Mouse (Mus musculus): Measurements from ENCODE around the gene Crtc2. TPM values are rescaled to one million over a fixed set of nuclear protein-coding genes. Genes with fewer than 3 reads are reported as not detected.
"Not testable (repeated sequence)": the region's sequence is repeated elsewhere in the genome, so short reads cannot be mapped to it uniquely, and the experiment has no call there.

Gene Crtc2
- total RNA-seq, 2 experiments from 2014 or later = 15.1 to 18.0 TPM

GRCm38 (mm10) chr3:90266901-90267775 is 13.2 kb downstream of the Crtc2 start:
- DNase-seq = no peak

GRCm38 (mm10) chr3:90268190-90268589 is 14.2 kb downstream of the Crtc2 start:
- no peak for DNase-seq

GRCm38 (mm10) chr3:90268971-90269370 is 15.0 kb downstream of the Crtc2 start:
- DNase-seq = no peak

- no peak for DNase-seq
Measured at GRCm38 (mm10) chr3:90270784-90271183, 16.8 kb downstream of the Crtc2 start.

GRCm38 (mm10) chr3:90272170-90272569 is 18.2 kb downstream of the Crtc2 start:
- DNase-seq = no peak

- no peak for DNase-seq
Measured at GRCm38 (mm10) chr3:90273855-90274254, 19.9 kb downstream of the Crtc2 start.

GRCm38 (mm10) chr3:90275286-90275685 is 21.3 kb downstream of the Crtc2 start:
- DNase-seq = no peak

GRCm38 (mm10) chr3:90276858-90277257 is 22.9 kb downstream of the Crtc2 start:
- no peak for DNase-seq

GRCm38 (mm10) chr3:90277793-90278192 is 23.8 kb downstream of the Crtc2 start:
- no peak for DNase-seq

- DNase-seq = no peak
Measured at GRCm38 (mm10) chr3:90278211-90278610, 24.2 kb downstream of the Crtc2 start.

GRCm38 (mm10) chr3:90279216-90279615 is 25.3 kb downstream of the Crtc2 start:
- no peak for DNase-seq

- DNase-seq = no peak
Measured at GRCm38 (mm10) chr3:90279743-90280142, 25.8 kb downstream of the Crtc2 start.

GRCm38 (mm10) chr3:90280708-90281107 is 26.7 kb downstream of the Crtc2 start:
- DNase-seq = no peak

GRCm38 (mm10) chr3:90284150-90284549 is 30.2 kb downstream of the Crtc2 start:
- DNase-seq = no peak

GRCm38 (mm10) chr3:90289403-90289802 is 35.4 kb downstream of the Crtc2 start:
- DNase-seq = not testable (repeated sequence)

GRCm38 (mm10) chr3:90290602-90291001 is 36.6 kb downstream of the Crtc2 start:
- no peak for DNase-seq

- no peak for DNase-seq
Measured at GRCm38 (mm10) chr3:90291982-90292344, 38.0 kb downstream of the Crtc2 start.

GRCm38 (mm10) chr3:90292345-90293275 is 38.6 kb downstream of the Crtc2 start, which contains the start of gene Gatad2b:
TSS of gene Gatad2b (plus strand) at chr3:90293178.
- peak; percentile 98 for DNase-seq

GRCm38 (mm10) chr3:90293352-90294063 is 39.5 kb downstream of the Crtc2 start:
- peak; percentile 80 for DNase-seq

- DNase-seq = no peak
Measured at GRCm38 (mm10) chr3:90294064-90294440, 40.1 kb downstream of the Crtc2 start.

GRCm38 (mm10) chr3:90294651-90295050 is 40.7 kb downstream of the Crtc2 start:
- DNase-seq = no peak

GRCm38 (mm10) chr3:90305801-90306200 is 51.8 kb downstream of the Crtc2 start:
- DNase-seq = no peak
